Mouse (Mus musculus) lung, postnatal 25 days (tissue): ENCODE results near the gene Tspan10.

Source experiments
- DNase-seq: peaks from one replicate; pipeline ENCODE4 v3.0.0; 2022; ENCODE audit warnings: low spot score

Gene Tspan10

DNA sequence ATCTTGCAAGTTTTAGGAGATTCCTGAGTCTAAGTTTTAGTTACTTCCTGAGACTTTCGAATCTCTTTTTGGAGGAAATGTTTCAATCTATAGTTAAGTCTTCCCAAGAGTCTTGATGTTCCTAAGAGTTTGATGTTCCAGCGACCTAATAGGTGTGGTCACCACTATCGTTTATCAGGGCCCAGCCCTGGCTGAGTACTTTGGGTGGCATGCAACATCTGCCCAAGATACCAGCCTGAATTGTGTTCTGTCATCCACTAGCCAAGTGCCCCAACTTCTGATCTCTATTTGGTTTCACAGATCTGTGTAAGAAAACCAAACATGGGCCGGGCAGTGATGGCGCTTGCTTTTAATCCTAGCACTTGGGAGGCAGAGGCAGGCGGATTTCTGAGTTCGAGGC is 13.0 kb downstream of the Tspan10 start:
- DNase-seq = no peak

DNA sequence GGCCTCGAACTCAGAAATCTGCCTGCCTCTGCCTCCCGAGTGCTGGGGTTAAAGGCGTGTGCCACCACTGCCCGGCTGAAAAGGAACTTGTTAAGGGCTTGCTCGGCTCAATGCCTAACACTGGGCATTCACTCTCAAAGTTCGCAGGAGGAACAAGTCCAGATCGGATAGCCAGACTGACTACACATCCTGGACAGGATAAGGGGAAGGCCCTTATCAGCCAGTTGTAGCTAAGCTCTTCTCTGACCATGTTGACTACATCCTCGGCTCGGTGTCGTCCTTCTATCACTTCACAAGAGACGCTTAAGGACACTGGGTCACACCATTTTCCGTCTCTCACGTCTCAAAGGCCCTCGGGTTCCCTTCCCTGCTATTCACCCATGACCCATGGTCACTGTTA is 14.9 kb downstream of the Tspan10 start:
- DNase-seq = no peak

DNA sequence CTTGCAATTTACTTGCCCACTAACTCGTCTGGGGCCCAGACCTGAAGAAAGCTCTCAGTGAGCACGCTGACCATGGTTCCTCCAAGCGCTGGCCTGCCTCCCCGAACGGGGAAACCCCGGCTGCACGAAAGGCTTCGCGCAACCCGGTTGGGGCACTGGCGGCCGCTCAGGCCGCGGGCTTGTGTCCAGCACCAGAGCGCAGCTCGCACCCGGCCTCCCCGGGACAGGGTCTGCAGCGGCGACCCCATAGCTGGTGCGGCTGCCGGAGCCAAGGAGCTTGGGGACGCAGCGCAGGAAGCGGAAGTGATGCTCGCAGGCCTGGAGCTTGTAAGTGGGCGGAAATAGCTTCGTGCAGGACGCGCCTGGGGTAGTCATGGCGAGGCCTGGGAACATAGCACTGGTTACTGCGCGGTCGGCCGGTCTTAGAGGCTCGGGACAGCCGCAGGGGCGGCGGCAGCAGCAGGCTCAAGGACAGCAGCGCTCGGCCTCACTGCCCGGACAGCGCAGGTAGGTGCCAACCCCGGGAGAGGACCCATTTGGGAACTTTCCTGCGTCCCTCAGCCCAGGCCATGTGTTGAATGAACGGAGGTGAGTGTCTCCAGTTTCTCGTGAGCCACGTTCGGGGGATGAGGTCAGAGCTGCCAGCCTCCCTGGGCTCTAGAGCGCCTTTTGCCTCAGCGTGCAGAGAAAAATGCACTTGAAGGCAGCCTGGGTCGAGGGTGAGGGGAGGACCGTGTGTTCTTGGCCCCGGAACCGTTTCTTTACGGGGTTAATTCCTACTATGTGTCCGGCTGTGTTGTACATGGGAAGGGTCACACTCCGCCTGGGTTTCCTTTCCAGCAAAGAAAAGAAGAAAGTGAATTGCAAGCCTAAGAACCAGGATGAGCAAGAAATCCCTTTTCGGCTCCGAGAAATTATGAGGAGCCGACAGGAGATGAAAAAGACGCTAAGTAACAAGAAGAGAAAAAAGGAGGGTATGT is 15.6 kb downstream of the Tspan10 start, which contains the start of the genes Oxld1 and Ccdc137:
TSS of gene Oxld1 (minus strand) at position 297 of the 980 bp plus-strand sequence.
TSS of gene Ccdc137 (plus strand) at position 344 of the 980 bp plus-strand sequence.
- peak; percentile 74 for DNase-seq

DNA sequence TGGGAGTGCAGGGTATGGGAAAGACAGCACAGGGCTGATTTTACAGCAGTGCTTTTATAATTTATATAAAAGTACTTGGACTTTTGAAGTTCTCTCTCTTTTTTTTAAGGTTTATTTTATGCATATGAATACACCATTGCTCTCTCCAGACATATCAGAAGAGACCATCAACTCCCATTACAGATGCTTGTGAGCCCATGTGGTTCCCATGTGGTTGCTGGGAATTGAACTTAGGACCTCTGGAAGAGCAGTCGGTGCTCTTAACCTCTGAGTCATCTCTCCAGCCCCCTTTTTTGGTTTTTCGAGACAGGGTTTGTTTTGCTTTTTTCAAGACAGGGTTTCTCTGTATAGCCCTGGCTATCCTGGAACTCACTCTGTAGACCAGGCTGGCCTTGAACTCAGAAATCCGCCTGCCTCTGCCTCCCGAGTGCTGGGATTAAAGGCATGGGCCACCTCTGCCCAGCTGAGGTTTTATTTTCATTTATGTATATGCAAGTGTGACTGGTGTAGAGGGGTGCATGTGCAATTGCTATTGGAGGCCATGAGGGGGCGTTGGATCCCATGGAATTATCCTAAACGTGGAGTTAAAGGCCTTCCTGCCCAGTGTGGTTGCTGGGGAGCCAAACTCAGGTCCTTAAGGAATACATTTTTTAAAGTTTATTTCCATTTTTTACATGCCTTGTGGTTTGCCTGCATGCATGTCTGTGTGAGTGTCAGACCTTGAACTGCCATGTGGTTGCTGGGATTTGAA is 16.6 kb downstream of the Tspan10 start:
- no peak for DNase-seq

DNA sequence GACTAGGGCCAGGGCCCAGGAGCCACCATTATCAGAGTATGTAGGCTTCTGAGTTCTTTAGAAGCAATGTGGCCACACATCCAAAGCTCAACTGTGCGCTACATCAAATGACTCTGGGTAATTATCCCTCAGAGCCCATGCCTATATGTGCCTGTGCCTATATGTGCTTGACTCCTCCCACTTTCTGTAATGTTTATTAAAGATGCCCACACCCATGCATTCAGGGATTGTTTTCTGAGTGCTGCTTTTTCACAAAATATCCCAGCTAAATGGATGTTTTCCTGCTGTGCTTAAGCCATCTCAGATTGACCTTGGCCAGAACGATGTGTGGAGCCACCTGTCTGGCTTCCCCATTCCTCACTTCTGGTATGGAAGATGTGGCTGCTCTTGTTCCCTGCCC is 21.1 kb downstream of the Tspan10 start:
- no peak for DNase-seq

DNA sequence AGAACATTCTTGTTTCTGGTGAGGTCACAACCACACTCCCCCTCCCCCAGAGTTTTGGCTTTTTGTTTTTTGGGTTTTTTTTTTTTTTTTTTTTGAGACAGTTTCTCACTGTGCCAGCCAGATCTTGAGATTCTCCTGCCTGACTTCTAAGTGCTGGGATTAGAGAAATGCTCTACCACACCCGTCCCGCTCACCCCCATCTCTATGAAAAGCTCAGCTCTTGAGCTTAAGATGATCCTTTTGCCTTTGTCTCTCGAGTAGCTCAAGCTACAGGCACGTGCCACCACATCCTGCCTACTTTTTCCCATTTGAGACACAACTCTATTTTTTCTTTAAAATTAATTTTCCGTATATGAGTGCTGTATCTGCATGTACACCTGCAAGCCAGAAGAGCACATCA is 21.9 kb downstream of the Tspan10 start:
- no peak for DNase-seq

DNA sequence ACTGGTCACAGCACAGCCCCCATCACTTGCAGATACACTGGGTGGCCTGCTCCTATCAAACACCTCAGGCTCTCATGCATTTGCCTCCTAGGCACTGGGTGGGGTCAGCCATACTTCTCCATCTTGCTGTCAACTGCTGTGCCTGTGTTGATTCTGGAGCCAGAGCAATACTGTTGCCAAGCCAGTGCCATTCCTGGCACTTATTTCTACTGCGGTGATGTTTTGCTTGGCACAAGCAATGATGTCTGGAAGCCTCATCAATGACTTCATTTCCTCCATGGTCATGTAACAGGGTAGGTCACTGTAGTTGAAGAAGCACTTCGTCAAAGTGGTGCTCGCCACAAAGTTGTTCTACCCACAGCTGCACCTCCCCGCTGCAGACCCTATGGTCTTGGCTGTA is 23.1 kb downstream of the Tspan10 start:
- no peak for DNase-seq

DNA sequence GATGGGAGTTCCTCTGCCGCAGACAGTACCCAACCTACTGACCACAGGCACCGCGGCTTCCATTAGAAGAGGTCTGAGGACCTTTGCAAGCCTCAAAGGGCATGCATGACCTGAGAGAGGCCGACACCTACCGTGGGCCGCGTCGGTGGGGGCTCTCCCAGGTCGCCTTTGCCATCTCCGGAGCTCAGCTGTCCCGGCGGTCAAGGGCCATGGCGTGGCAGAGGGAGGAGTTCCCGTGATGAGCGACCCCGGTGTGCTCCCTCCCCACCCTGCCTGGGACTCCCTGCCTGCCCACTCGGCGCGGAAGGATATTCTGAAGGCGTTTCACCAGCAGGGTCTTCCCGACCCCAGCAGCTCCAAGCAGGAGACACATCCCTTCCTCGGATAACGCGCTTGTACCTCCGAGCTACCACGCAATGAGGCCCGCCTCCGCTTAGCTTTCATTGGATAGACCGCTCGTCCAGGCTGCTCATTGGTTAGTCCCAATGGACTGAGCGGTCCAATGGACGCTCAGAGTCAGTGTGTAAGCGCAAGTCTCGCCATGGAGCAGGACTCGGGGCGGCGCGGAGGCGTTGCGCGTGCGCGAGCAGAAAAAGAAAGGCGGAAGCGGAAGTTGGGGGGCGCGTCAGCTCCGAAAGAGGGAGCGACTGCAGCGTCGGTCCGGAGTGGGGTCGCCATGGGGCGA is 24.7 kb downstream of the Tspan10 start, which contains the start of gene Arl16:
TSS of gene Arl16 (minus strand) at position 557 of the 685 bp plus-strand sequence.
- peak; percentile 96 for DNase-seq

DNA sequence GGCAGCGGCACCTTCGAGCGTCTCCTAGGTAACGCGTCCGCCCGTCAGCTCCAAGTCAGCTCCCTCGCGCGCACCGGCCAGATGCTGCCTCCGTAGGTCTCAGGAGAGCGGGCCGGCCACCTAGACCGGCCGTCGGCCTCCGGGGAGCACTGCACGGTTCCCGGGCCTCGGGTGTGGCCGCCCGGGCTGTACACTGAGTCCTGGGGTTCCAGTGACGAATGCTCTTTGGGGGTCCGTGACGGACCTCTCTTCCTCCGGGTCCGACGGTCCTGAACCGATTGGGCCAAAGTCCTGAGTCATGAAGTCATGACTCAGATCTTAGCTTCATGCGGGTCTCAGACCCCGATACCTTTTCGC is 25.3 kb downstream of the Tspan10 start:
- no peak for DNase-seq

DNA sequence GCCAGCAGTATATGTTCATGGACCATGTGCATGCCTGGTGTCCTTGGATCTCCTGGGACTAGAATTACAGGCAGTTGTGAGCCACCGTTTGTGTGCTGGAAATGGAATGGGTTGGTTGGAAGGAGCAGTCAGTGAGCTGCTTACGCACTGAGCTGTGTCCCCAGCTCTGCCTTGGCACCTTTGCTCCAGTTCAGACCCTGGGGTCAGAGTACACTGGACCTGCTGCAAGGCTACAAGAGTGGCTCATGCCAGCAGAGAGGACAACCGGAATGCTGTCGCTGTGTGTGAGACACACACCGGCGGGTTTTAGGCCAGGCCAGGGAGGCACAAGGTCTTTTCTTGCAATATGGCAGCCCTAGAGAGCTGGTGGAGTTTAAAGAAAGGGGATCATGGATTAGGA is 29.6 kb downstream of the Tspan10 start:
- no peak for DNase-seq

DNA sequence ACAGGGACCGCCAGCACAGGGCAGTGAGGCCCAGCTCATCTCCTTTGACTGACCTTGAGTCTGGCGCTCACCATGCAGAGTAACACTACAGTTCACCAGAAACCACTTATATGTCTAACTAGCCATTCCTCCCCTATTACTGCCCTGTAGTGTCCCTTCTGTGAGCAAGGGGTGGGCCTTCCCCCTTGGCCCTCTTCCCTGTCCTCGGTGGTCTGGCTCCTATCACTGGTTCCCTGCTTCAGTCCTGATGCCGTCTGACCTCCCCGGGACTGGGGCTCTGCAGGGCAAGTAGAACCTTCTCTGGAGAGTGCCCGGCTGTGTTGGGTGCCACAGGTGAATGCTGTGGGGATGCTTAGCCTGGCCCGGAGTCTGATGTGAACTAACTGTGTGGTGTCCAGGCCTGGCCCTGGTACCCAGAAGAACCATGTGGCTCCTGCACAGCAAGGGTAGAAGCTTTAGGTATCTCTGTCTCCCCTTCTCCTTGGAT is 41.0 kb downstream of the Tspan10 start:
- DNase-seq = no peak

DNA sequence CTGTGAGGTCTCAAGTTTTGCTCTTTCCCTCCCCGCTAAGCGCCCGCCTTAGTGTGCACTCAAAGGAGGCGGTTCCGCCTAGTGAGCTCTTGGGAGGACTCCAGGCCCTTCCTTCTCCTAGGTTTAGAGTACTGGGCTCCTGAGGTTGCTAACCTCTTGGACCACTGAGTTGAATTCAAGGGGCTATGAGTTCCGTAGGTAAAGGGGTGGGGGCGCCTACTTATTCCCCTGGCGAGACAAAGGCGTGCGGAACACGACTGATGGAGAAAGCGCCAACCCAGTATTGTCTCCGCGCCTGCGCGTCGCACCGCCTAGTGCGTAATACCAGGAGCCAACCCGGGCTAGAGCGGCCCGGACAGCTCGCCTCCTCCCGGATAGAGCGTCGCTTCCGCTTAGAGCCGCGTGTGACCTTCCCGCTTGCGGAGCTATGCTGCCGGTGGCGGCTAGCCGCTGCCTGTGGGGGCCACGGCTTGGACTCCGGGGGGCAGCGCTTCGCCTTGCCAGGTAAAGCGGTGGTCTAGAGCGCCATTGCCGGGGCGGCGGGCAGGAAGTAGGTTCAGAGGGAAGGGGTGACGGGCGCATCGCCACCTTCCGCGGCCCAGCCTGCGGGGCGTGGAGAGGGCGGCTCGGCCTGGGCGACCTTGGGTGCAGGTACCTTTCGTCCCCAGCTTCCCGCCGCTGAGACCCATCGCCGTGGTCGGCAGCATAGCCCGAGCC is 42.0 kb downstream of the Tspan10 start, which contains the start of gene Mrpl12:
TSS of gene Mrpl12 (plus strand) at position 349 of the 717 bp plus-strand sequence.
- peak; percentile 90 for DNase-seq

DNA sequence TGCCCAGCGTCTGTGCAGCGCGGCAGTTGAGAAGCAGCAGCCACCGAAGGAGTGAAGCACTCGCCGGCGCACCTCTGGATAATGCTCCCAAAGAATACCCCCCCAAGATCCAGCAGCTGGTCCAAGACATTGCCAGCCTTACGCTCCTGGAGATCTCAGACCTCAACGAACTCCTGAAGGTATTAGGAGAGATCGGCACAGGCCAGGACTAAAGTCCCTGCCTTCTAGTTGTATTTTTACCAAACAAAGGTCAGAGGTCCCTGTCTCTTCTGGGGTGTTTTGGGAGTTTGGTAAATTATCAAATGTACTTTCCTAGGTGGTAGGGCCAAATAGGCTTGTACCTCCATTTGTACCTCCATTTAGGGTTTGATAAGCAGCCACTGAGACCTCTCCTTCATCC is 42.8 kb downstream of the Tspan10 start:
- DNase-seq = no peak

DNA sequence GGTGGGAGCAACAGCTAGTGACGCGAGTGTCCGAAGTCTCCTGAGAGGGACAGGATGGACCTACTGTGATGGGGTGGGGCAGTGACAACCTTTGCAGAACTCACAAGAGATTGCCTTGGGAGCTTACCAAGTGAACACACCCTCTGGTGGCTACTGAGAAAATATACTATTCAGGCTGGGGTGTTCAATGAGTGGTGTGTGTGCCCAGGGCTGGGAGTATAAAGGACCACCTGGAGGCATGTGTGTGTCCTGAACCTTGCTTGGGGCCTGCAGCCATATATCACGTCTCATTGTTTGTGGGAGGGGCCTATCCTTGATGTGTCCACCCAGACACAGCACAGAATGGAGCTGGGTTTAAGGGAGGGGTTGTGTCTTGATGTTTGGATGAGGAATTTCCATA is 46.1 kb downstream of the Tspan10 start:
- no peak for DNase-seq

DNA sequence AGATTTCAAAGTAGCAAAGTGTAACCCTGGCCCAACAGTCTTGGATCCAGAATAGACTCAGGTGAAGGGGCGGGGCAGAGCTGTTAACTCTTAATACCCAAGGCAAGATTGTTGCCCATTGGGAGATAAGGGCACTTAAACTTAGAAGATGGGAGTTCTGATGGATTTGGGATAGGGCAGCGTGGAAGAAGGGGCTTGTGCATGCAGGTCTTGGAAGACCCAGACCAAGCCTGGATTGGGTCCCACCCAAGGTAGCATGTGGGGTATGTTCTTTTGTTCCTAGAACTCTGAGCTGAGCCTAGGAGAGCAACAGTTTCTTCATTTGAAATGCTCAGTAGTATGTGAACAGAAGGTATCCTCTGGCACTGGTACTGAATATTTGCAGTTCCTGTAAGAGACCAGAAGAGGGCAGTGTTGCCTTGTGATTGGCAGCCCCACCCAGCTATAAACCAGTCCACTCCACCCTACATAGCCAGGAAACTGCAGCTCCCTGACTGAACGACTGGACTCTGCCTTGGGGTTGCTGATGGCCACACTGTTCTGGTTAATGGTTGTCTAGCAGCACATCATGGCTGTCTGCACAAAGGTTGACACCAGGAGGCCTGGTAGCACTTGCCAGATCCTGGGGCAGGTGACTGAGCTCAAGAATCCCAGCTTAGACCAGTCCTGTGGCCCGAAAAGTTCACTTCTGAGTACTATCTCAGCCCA is 46.8 kb downstream of the Tspan10 start:
- peak; percentile 87 for DNase-seq

DNA sequence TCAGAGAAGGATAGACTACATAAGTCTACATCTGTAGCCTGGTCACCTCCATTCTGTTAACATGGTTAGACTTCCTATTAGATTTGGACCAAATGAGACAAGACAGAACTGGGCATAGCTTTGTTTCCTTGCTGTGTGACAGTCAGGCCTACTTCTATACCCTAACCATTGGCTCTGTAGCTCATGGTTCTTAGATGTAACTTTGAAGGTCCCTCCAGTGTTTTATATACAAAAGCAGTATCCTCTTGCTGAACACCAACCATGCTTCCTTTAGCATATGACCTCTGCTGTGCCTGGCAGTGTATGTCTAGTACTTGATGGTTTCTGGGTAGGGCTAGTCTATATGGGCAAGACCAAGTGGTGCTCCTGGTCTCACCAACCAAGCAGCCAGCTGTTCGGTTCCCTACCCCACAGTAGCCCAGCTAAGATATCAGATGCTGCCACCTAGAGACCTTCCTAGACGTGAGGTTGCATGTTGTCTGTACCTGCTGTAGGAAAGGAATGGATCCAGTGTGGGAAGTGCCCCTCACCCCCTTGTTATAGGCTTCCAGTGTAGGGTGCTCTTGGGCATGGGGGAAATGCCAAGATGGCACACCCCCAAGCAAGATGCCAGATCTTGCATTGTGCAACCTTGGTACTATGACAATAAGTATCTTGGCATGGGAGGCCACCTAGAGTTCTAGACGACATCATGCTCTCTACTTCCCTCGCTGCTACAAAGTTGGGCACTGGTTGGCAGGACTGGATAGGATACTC is 48.0 kb downstream of the Tspan10 start:
- no peak for DNase-seq

DNA sequence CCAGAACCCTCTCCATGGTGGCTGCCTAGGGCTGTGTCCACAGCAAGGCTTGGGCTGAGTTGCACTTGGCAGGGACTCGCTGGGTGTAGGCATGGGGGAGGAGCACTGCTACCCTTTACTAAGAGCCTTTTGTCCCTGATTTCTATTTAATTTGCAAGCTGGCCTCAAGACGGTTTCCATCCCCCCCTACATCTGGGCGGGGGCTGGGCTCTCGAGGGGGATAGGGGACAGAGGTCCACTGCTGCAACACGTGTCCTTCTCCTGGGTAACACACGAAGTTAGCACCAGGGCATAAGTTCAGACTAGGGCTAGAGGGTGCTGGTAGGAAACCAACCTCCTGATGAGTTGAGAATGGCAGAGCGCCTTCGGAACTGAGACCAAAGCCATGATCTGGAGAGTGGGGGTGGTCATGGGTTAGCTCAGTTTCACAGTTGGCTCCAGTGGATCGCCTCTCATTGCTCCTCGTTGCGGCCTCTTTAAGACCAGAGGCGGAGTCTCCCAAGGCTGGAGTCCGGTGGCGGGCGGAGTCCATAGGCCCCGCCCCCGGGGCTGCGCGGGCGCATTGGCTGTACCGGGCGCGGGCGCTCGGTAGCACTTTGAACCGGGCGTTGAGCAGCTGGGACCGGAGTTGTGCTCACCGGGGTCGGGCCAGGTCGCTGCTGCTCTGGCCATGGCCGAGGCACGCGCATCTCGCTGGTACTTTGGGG is 49.0 kb downstream of the Tspan10 start, which contains the start of gene Slc25a10:
TSS of gene Slc25a10 (plus strand) at position 524 of the 707 bp plus-strand sequence.
- DNase-seq = peak; percentile 92

DNA sequence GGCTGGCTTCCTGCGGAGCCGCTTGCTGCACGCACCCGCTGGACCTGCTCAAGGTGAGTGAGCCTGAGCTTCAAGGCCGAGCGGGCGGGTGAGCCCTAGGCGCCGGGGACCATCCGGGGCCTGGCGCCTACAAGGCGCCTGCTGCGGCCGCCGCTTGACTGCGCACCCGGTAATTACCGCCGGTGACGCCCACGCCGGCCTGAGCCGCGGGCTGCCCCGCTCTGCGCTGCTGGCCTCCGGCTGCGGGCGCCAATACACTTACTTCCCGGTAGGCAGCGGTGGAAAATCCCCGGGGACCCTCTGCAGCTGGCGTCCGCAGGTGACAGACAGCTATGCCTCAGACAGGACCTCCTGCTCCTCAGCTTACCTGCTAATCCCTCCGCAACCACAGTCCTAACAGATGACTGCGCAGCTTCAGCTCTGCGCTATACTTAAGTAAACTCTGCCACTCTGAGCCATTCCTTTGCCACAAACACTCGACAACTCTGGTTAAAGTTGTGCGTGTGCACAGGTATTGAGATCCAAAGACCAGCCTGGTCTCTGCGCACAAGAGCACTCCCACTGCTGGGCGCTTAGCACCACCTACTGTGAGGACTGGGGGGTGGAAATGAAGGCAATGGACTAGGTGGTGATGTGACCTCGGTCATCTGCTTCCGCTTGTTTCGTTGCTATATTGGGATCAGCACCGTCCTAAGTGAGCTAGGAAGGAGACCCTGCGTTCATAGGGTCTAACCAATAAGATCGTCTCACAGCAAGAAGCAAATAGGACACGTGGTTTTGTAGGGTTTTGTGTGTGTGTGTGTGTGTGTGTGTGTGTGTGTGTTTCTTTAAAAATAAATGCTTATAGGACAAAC is 49.8 kb downstream of the Tspan10 start:
- no peak for DNase-seq
